Mouse (Mus musculus) intestine, embryonic 16.5 days (tissue): ENCODE data around the gene Vwa7. TPM values are rescaled to one million over a fixed set of nuclear protein-coding genes. Genes with fewer than 3 reads are reported as not detected.
A peak's percentile ranks its signal among the peaks of the same experiment; 100 is the strongest.

ENCODE experiments used
- ATAC-seq: fragments of 200-750 bp; cut with Nextera tagmentation; 2 replicates; pipeline ENCODE4 v1.8.0; 2017; ENCODE audit warnings: moderate TSS enrichment, moderate library complexity
- H3K27ac ChIP-seq: fragments of 300-500 bp; sonication (generic); 2 replicates; pipeline ENCODE4 v1.5.1; 2014; ENCODE audit warnings: mild to moderate bottlenecking, low read length
- H3K27me3 ChIP-seq: fragments of 300-500 bp; sonication (generic); replicated peaks from 2 replicates; pipeline ENCODE4 v1.6.1; 2014; ENCODE audit warnings: low read length, control low read depth, mixed read lengths; ENCODE audit not compliant: control insufficient read depth, insufficient read depth
- H3K36me3 ChIP-seq: fragments of 300-500 bp; sonication (generic); 2 replicates; pipeline ENCODE4 v1.6.1; 2014; ENCODE audit warnings: low read length, control low read depth; ENCODE audit not compliant: control insufficient read depth, insufficient read depth
- H3K4me1 ChIP-seq: fragments of 300-500 bp; sonication (generic); 2 replicates; pipeline ENCODE4 v1.6.1; 2014; ENCODE audit warnings: low read length, control low read depth, mixed read lengths; ENCODE audit not compliant: control insufficient read depth, insufficient read depth
- H3K4me2 ChIP-seq: fragments of 300-500 bp; sonication (generic); 2 replicates; pipeline ENCODE4 v1.6.1; 2014; ENCODE audit warnings: low read depth, low read length, control low read depth
- H3K4me3 ChIP-seq: fragments of 300-500 bp; sonication (generic); 2 replicates; pipeline ENCODE4 v1.5.1; 2014; ENCODE audit warnings: mild to moderate bottlenecking, low read length
- H3K9ac ChIP-seq: fragments of 300-500 bp; sonication (generic); 2 replicates; pipeline ENCODE4 v1.6.1; 2014; ENCODE audit warnings: low read depth, low read length
- H3K9me3 ChIP-seq: fragments of 300-500 bp; sonication (generic); 2 replicates; pipeline ENCODE4 v1.6.1; 2016; ENCODE audit warnings: low read length, control low read depth; ENCODE audit not compliant: control insufficient read depth
- WGBS: fragments of 180-500 bp; shearing (Covaris S2); extraction: QIAGEN DNeasy Blood & Tissue Kit; methylation state at CpG from one replicate; pipeline ENCODE4 v1.1.7; 2014; 5-methylcytosine and 5-hydroxymethylcytosine counted together
- polyA plus RNA-seq: library from polyadenylated mRNA; unstranded; fragments of >200 nt; fragmentation: Nextera tagmentation; extraction: Ambion mirVana; gene quantifications from 2 replicates; pipeline ENCODE4 v1.2.1, GENCODE M21; 2015

Gene Vwa7
- polyA plus RNA-seq, 1 experiment from 2014 or later: 0.18 TPM

GRCm38 (mm10) chr17:35017706-35018030, 1.3 kb downstream of the Vwa7 start:
- H3K4me3 ChIP-seq: no peak overlapping the region
- no peak for ATAC-seq

GRCm38 (mm10) chr17:35018171-35018570, 1.8 kb downstream of the Vwa7 start:
- peaks cover 26% of the 10 kb centered on the region for H3K4me1 ChIP-seq
- no peaks in the 10 kb centered on the region for H3K27me3 ChIP-seq
- ATAC-seq: no peak
- H3K36me3 ChIP-seq: peaks cover 19% of the 10 kb centered on the region
- H3K27ac ChIP-seq: no peak overlapping the region
- no peaks in the 10 kb centered on the region for H3K9me3 ChIP-seq
- no peak overlapping the region for H3K9ac ChIP-seq
- H3K4me2 ChIP-seq: no peak overlapping the region
- H3K4me3 ChIP-seq: no peak overlapping the region
- 75% methylated on average over 3 of the region's 3 CpGs for WGBS

More at GRCm38 (mm10) chr17:35017706-35018030, 1.3 kb downstream of the Vwa7 start:
- H3K9me3 ChIP-seq: no peaks in the 10 kb centered on the region
- H3K4me2 ChIP-seq: no peak overlapping the region
- no peak overlapping the region for H3K9ac ChIP-seq
- peaks cover 23% of the 10 kb centered on the region for H3K36me3 ChIP-seq
- no peaks in the 10 kb centered on the region for H3K27me3 ChIP-seq
- H3K27ac ChIP-seq: no peak overlapping the region
- 72% methylated on average over 14 of the region's 14 CpGs for WGBS
- H3K4me1 ChIP-seq: peaks cover 26% of the 10 kb centered on the region

GRCm38 (mm10) chr17:35019894-35020293, 3.5 kb downstream of the Vwa7 start:
- Histone ChIP-seq H3K9me3 (no peaks in the 10 kb centered on the region), H3K9ac (no peak overlapping the region), H3K27me3 (no peaks in the 10 kb centered on the region), H3K4me3 (no peak overlapping the region), H3K36me3 (peaks cover 9% of the 10 kb centered on the region), H3K27ac (no peak overlapping the region), H3K4me1 (peaks cover 36% of the 10 kb centered on the region), H3K4me2 (no peak overlapping the region)
- 79% methylated on average over 11 of the region's 11 CpGs for WGBS
- no peak for ATAC-seq

- H3K4me1 ChIP-seq: peaks cover 36% of the 10 kb centered on the region
- H3K4me2 ChIP-seq: no peak overlapping the region
- H3K27me3 ChIP-seq: no peaks in the 10 kb centered on the region
- H3K27ac ChIP-seq: no peak overlapping the region
- peaks cover 3% of the 10 kb centered on the region; the same call in 1 of the 2 replicates for H3K36me3 ChIP-seq
- ATAC-seq: no peak
- H3K4me3 ChIP-seq: no peak overlapping the region
- 85% methylated on average over 8 of the region's 8 CpGs for WGBS
- no peak overlapping the region for H3K9ac ChIP-seq
- no peaks in the 10 kb centered on the region for H3K9me3 ChIP-seq
Measured at GRCm38 (mm10) chr17:35020551-35020950, 4.2 kb downstream of the Vwa7 start.

- H3K4me2 ChIP-seq: peak overlapping the region; percentile 20; the same call in 1 of the 2 replicates
- H3K27ac ChIP-seq: 0 out of 2 replicates have a peak overlapping the region, but pooled peaks have one; percentile 6
- no peaks in the 10 kb centered on the region for H3K9me3 ChIP-seq
- H3K36me3 ChIP-seq: no peaks in the 10 kb centered on the region; the same call in 1 of the 2 replicates
- no peaks in the 10 kb centered on the region for H3K27me3 ChIP-seq
- H3K9ac ChIP-seq: no peak overlapping the region
- peaks cover 32% of the 10 kb centered on the region for H3K4me1 ChIP-seq
- peak; percentile 34 for ATAC-seq
- H3K4me3 ChIP-seq: no peak overlapping the region
- WGBS: 11% methylated on average over 17 of the region's 17 CpGs
Measured at GRCm38 (mm10) chr17:35021163-35021808, 4.9 kb downstream of the Vwa7 start.

GRCm38 (mm10) chr17:35021842-35022477, 5.6 kb downstream of the Vwa7 start:
- Histone ChIP-seq H3K4me2 (no peak overlapping the region), H3K9ac (no peak overlapping the region), H3K27me3 (no peaks in the 10 kb centered on the region), H3K9me3 (no peaks in the 10 kb centered on the region), H3K27ac (peak overlapping the region; percentile 6), H3K36me3 (no peaks in the 10 kb centered on the region; the same call in 1 of the 2 replicates), H3K4me1 (peaks cover 26% of the 10 kb centered on the region), H3K4me3 (no peak overlapping the region)
- 38% methylated on average over 6 of the region's 6 CpGs for WGBS
- ATAC-seq: 0 out of 2 replicates have a peak, but pooled peaks have one; percentile 29

- 92% methylated on average over 8 of the region's 8 CpGs for WGBS
- no peak overlapping the region for H3K27ac ChIP-seq
- H3K36me3 ChIP-seq: no peaks in the 10 kb centered on the region; the same call in 1 of the 2 replicates
- no peak overlapping the region for H3K9ac ChIP-seq
- no peaks in the 10 kb centered on the region for H3K27me3 ChIP-seq
- no peak overlapping the region for H3K4me2 ChIP-seq
- peaks cover 26% of the 10 kb centered on the region for H3K4me1 ChIP-seq
- no peaks in the 10 kb centered on the region for H3K9me3 ChIP-seq
- ATAC-seq: no peak
- H3K4me3 ChIP-seq: no peak overlapping the region
Measured at GRCm38 (mm10) chr17:35022541-35023060, 6.2 kb downstream of the Vwa7 start.

- H3K4me2 ChIP-seq: no peak overlapping the region
- H3K4me3 ChIP-seq: no peak overlapping the region
- peaks cover 26% of the 10 kb centered on the region for H3K4me1 ChIP-seq
- no peaks in the 10 kb centered on the region; the same call in 1 of the 2 replicates for H3K36me3 ChIP-seq
- H3K27me3 ChIP-seq: no peaks in the 10 kb centered on the region
- 85% methylated on average over 5 of the region's 5 CpGs for WGBS
- H3K9ac ChIP-seq: no peak overlapping the region
- H3K9me3 ChIP-seq: no peaks in the 10 kb centered on the region
- H3K27ac ChIP-seq: peak overlapping the region; percentile 36; the same call in 1 of the 2 replicates
- ATAC-seq: no peak
Measured at GRCm38 (mm10) chr17:35023221-35023620, 6.8 kb downstream of the Vwa7 start.

GRCm38 (mm10) chr17:35023756-35024155, 7.4 kb downstream of the Vwa7 start:
- H3K27me3 ChIP-seq: no peaks in the 10 kb centered on the region
- no peak overlapping the region for H3K4me2 ChIP-seq
- no peaks in the 10 kb centered on the region; the same call in 1 of the 2 replicates for H3K36me3 ChIP-seq
- no peak overlapping the region for H3K4me3 ChIP-seq
- 60% methylated on average over 4 of the region's 4 CpGs for WGBS
- H3K27ac ChIP-seq: peak overlapping the region; percentile 36
- H3K9me3 ChIP-seq: no peaks in the 10 kb centered on the region
- H3K4me1 ChIP-seq: peaks cover 26% of the 10 kb centered on the region
- peak; percentile 64 for ATAC-seq
- H3K9ac ChIP-seq: peak overlapping the region; percentile 41; the same call in 1 of the 2 replicates
